Comparison of ENCODE assay signal across 23 mouse cellular contexts in genomic region chr15:13304562-13304961, GRCm38 (mm10).
DNase-seq lines count a peak whose midpoint lies in the region; ATAC-seq and TF ChIP-seq lines count a peak whose summit lies in the region.
"Had no signal": no experiment of that assay in that cellular context is flagged by ENCODE, and none has a peak within 500 bp of the region (broad histone marks: within the 10 kb centered on the region; RNA-seq: fewer than 3 reads in every experiment).

No protein-coding gene starts in this region.

- H3K4me2 ChIP-seq in forebrain, postnatal 0 days (ENCODE audit: low read depth) = no peak overlapping the region
- H3K4me2 ChIP-seq: embryonic facial prominence, embryonic 15.5 days; heart, embryonic 13.5 days; hindbrain, embryonic 14.5 days; limb, embryonic 13.5 days; lung, embryonic 15.5 days had no signal

- H3K4me1 ChIP-seq in forebrain, postnatal 0 days (ENCODE audit: insufficient read depth) = no peaks in the 10 kb centered on the region
- H3K4me1 ChIP-seq: embryonic facial prominence, embryonic 15.5 days; heart, embryonic 13.5 days; limb, embryonic 13.5 days; lung, embryonic 15.5 days; midbrain, embryonic 10.5 days had no signal

- no peaks in the 10 kb centered on the region for H3K36me3 ChIP-seq in forebrain, postnatal 0 days (ENCODE audit: insufficient read depth)
- H3K36me3 ChIP-seq: embryonic facial prominence, embryonic 15.5 days; heart, embryonic 13.5 days; limb, embryonic 13.5 days; lung, embryonic 15.5 days; midbrain, embryonic 10.5 days had no signal

- H3K9ac ChIP-seq in forebrain, postnatal 0 days = no peak overlapping the region
- H3K9ac ChIP-seq: embryonic facial prominence, embryonic 15.5 days; heart, embryonic 13.5 days; hindbrain, embryonic 14.5 days; limb, embryonic 13.5 days; liver, embryonic 14.5 days; lung, embryonic 15.5 days had no signal

- H3K9me3 ChIP-seq in forebrain, postnatal 0 days (ENCODE audit: low read length) = no peaks in the 10 kb centered on the region
- H3K9me3 ChIP-seq: embryonic facial prominence, embryonic 15.5 days; heart, embryonic 13.5 days; limb, embryonic 13.5 days; lung, embryonic 15.5 days; midbrain, embryonic 10.5 days had no signal

- TF ChIP-seq CTCF in forebrain, postnatal 0 days (IDR thresholded peaks at IDR 0.05; ENCODE audit: low read depth) = no peak

- ATAC-seq in frontal cortex, adult (ENCODE audit: low TSS enrichment) = peak; percentile 87
- ATAC-seq in forebrain, postnatal 0 days = 0 out of 2 replicates have a peak, but pooled peaks have one; percentile 43

- H3K27me3 ChIP-seq in forebrain, postnatal 0 days (ENCODE audit: insufficient read depth, low read length) = no peaks in the 10 kb centered on the region
- H3K27me3 ChIP-seq: embryonic facial prominence, embryonic 15.5 days; heart, embryonic 13.5 days; limb, embryonic 13.5 days; lung, embryonic 15.5 days had no signal

- no peak overlapping the region for H3K27ac ChIP-seq in forebrain, postnatal 0 days (ENCODE audit: low read depth, low read length)
- H3K27ac ChIP-seq: embryonic facial prominence, embryonic 15.5 days; gastrocnemius, adult 2 months; heart, embryonic 13.5 days; hindbrain, embryonic 14.5 days; limb, embryonic 13.5 days; liver, embryonic 14.5 days; lung, embryonic 15.5 days; macrophage; midbrain, embryonic 10.5 days had no signal

- 61% methylated on average over 6 of the region's 6 CpGs for WGBS in forebrain, postnatal 0 days

- no peak overlapping the region for H3K4me3 ChIP-seq in forebrain, postnatal 0 days (ENCODE audit: low read depth, low read length)
- H3K4me3 ChIP-seq: embryonic facial prominence, embryonic 15.5 days; gastrocnemius, adult 2 months; heart, embryonic 13.5 days; limb, embryonic 13.5 days; lung, embryonic 15.5 days; midbrain, embryonic 10.5 days had no signal

- no peak for DNase-seq in frontal cortex, postnatal 10 days (ENCODE audit: low spot score in 2 of 2)
- DNase-seq in right cerebral cortex, adult 18-20 months = peak; percentile 25
- DNase-seq in right cerebral cortex, postnatal 4 days = no peak
- DNase-seq in cerebellum, adult 9-10 months = peak; percentile 44
- DNase-seq in forebrain, postnatal 0 days = no peak
- DNase-seq in thymus, postnatal 4 days = no peak
- no peak for DNase-seq in yolk sac, embryonic 10.5 days (ENCODE audit: low spot score)
- DNase-seq: adrenal gland, postnatal 36 days; embryo, embryonic 11 days; gastrocnemius, adult 2 months; heart, adult 18-20 months; kidney, adult 9 months; kidney, postnatal 36 days; thymus, postnatal 25 days had no signal

Comparison
In these comparisons a context has a peak if more than half of its experiments do, and no peak if none do; other contexts are left out.
1. DNase-seq: peak in right cerebral cortex, adult 18-20 months (single experiment) and cerebellum, adult 9-10 months (single experiment); none in frontal cortex, postnatal 10 days (0 of 2), right cerebral cortex, postnatal 4 days (single experiment), forebrain, postnatal 0 days (single experiment), thymus, postnatal 4 days (single experiment) and yolk sac, embryonic 10.5 days (single experiment).